Mouse (Mus musculus) embryonic facial prominence, embryonic 10.5 days (tissue): ENCODE results near the gene Zfp473. TPM values are rescaled to one million over a fixed set of nuclear protein-coding genes. Genes with fewer than 3 reads are reported as not detected.
"Not testable (repeated sequence)": the region's sequence is repeated elsewhere in the genome, so short reads cannot be mapped to it uniquely, and the experiment has no call there.

ENCODE experiments used
- DNase-seq: peaks from one replicate; pipeline ENCODE4 v3.0.0-alpha.2; 2017; ENCODE audit warnings: low spot score
- H3K27ac ChIP-seq: fragments of 300-500 bp; sonication (generic); replicated peaks from 2 replicates; pipeline ENCODE4 v1.5.1; 2016; ENCODE audit warnings: mild to moderate bottlenecking
- H3K27me3 ChIP-seq: fragments of 300-500 bp; sonication (generic); replicated peaks from 2 replicates; pipeline ENCODE4 v1.6.1; 2016; ENCODE audit warnings: low read depth, mild to moderate bottlenecking; ENCODE audit not compliant: poor library complexity, severe bottlenecking
- H3K36me3 ChIP-seq: fragments of 300-500 bp; sonication (generic); replicated peaks from 2 replicates; pipeline ENCODE4 v1.6.1; 2016; ENCODE audit warnings: mild to moderate bottlenecking, moderate library complexity
- H3K4me1 ChIP-seq: fragments of 300-500 bp; sonication (generic); 2 replicates; pipeline ENCODE4 v1.6.1; 2016
- H3K4me3 ChIP-seq: fragments of 300-500 bp; sonication (generic); 2 replicates; pipeline ENCODE4 v1.5.1; 2016; ENCODE audit warnings: mild to moderate bottlenecking, moderate library complexity
- H3K9me3 ChIP-seq: fragments of 300-500 bp; sonication (generic); 2 replicates; pipeline ENCODE4 v1.6.1; 2016; ENCODE audit warnings: mild to moderate bottlenecking
- WGBS: fragments of 180-500 bp; shearing (Covaris S2); methylation state at CpG from one replicate; pipeline ENCODE4 v1.1.7; 2016; 5-methylcytosine and 5-hydroxymethylcytosine counted together
- polyA plus RNA-seq: library from polyadenylated mRNA; unstranded; fragments of >200 nt; fragmentation: Nextera tagmentation; extraction: Ambion mirVana; gene quantifications from 2 replicates; pipeline ENCODE4 v1.2.1, GENCODE M21; 2016

Zfp473 gene
- polyA plus RNA-seq, 1 experiment from 2014 or later, result 4.2 TPM

DNA sequence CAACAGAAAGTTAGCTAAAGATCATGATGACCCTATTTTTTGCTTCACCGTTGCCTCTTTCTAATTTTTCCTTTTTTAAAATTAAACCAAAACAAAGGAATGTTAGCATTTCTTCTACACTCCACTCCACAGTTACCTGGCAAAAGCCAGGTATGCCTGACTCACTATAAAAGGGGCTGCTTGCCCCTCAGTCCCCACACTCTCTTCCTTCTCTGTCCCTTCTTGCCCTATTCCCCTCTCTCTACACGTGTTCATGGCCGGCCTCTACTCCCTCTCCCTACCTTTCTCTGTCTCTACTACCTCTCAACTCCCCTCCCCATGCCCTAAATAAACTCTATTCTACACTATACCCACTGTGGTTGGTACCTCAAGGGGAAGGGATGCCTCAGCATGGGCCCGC, 3.7 kb downstream of the Zfp473 start:
- peak overlapping the region; percentile 69 for H3K4me3 ChIP-seq

GRCm38 (mm10) chr7:44745076-44745475, 5.8 kb downstream of the Zfp473 start:
- peak overlapping the region; percentile 63 for H3K4me3 ChIP-seq
- DNase-seq, result peak; percentile 89
- no peaks in the 10 kb centered on the region for H3K36me3 ChIP-seq
- peak overlapping the region; percentile 78 for H3K27ac ChIP-seq
- WGBS, result under 1% methylated on average over 18 of the region's 18 CpGs
- H3K27me3 ChIP-seq, result no peaks in the 10 kb centered on the region
- H3K9me3 ChIP-seq, result no peaks in the 10 kb centered on the region
- H3K4me1 ChIP-seq, result peaks cover 32% of the 10 kb centered on the region

More for the DNA sequence above, 3.7 kb downstream of the Zfp473 start:
- Histone ChIP-seq H3K27me3 (no peaks in the 10 kb centered on the region), H3K4me1 (peaks cover 32% of the 10 kb centered on the region), H3K27ac (no peak overlapping the region), H3K9me3 (no peaks in the 10 kb centered on the region), H3K36me3 (peaks cover 2% of the 10 kb centered on the region)
- 69% methylated on average over 4 of the region's 4 CpGs for WGBS
- no peak for DNase-seq

DNA sequence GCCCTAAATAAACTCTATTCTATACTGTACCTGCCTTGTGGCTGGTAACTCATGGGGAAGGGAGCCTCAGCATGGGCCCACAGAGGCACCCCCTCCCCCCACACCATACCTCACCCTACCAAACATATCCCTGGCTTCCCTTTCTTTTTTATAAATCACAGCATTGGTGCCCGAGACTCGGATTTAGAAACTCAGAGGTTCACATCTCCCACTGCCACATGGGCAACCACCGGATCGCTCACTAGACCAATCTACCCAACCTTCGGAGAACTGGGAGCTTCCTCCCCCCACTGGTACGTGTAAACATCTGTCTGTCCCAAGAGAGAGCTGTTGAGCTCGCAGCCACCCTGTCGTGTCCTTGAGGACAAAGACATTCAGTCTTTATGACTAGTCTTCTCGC, 6.6 kb downstream of the Zfp473 start:
- H3K9me3 ChIP-seq, result no peaks in the 10 kb centered on the region
- no peaks in the 10 kb centered on the region for H3K27me3 ChIP-seq
- H3K27ac ChIP-seq, result peak overlapping the region; percentile 78; the same call in 1 of the 2 replicates
- H3K36me3 ChIP-seq, result no peaks in the 10 kb centered on the region
- peaks cover 29% of the 10 kb centered on the region for H3K4me1 ChIP-seq
- no peak for DNase-seq
- H3K4me3 ChIP-seq, result peak overlapping the region; percentile 63
- 27% methylated on average over 9 of the region's 9 CpGs for WGBS

DNA sequence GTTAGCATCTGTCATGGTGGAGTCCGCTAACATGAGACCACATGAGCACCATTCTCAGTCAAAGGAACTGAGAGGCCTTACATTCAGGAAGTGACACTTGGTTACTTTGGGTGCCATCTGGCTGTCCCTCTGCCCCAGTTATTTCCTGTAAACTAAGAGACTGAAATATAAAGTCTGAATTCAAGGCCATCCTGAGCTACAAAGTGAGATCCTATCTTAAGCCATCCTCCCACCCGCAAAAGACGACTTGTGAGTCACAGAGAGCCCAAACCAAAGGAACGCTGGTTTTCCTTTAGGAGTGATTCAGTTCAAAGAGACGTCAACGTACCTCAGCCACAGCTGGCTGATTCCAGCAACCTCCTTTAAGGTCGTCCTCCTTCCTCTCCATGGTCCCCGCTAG, 9.5 kb downstream of the Zfp473 start:
- Histone ChIP-seq H3K9me3 (no peaks in the 10 kb centered on the region), H3K4me1 (peaks cover 13% of the 10 kb centered on the region), H3K36me3 (peaks cover 3% of the 10 kb centered on the region; the same call in 1 of the 2 replicates), H3K27ac (no peak overlapping the region), H3K27me3 (no peaks in the 10 kb centered on the region), H3K4me3 (no peak overlapping the region)
- WGBS, result 87% methylated on average over 8 of the region's 8 CpGs
- DNase-seq, result no peak

DNA sequence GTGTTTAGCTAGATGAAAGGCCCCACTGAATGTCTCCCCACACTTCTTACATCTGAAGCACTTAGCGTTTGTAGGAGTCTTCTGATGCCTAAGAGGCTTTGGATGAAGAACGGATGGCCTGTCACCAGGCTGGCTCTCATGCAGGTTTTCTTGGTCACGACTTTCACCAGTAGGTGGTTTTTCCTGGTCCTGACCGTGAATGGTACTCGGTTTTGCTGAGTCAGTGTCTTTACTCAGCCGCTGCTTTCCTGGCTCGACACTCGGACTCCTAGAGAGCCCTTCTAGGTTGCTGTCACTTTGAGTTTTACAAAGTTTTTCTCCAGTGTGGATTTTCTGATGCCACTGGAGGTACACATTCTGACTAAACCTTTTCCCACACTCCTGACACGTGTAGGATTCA, 17.1 kb downstream of the Zfp473 start:
- Histone ChIP-seq H3K27ac (no peak overlapping the region), H3K4me1 (no peaks in the 10 kb centered on the region), H3K27me3 (no peaks in the 10 kb centered on the region), H3K9me3 (no peaks in the 10 kb centered on the region; the same call in 1 of the 2 replicates), H3K4me3 (no peak overlapping the region), H3K36me3 (peaks cover 32% of the 10 kb centered on the region)
- 91% methylated on average over 9 of the region's 9 CpGs for WGBS
- DNase-seq, result no peak

DNA sequence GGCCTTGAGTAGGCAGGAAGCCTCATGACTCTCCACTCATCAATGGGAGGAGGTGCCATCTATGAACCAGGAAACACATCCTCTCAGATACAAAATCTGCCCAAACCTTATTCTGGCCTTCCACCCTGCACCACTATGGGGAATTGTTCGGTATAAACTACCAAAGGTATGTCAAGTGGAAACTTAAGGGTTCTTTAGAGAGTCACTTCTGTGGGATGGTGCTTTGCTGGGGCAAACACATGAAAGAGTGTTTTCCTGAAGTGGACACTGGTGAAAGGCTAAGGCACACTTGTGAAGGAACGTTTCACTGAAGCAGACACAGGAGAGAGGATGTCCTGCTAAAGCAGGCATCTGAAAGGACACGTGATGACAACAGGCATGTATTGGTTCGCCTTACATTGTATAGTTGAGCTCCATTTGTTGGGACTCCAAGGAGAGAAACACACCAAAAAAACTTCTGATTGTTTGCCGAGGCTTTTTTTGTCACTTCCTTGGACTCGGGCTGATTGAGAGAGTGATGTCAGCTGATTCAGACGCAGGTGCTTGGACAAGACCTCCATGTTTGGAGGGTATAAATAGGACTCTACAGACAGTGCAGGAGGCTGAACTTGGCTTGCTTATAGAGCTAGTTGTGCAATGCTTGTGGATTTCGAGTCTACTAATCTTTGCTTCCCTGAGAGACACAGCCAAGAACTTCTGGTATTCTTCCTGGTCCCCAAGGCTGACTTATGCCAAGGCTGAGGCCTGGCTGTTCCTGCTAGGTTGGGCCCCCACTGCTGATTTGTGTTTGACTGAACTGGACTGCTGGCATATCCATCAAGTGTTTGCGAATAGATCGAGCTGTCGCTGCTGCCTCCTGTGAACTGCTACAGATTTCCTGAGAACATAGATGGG, 22.5 kb downstream of the Zfp473 start:
- no peak overlapping the region for H3K27ac ChIP-seq
- H3K4me3 ChIP-seq, result no peak overlapping the region
- H3K4me1 ChIP-seq, result no peaks in the 10 kb centered on the region
- H3K36me3 ChIP-seq, result peaks cover 10% of the 10 kb centered on the region
- no peak for DNase-seq
- 84% methylated on average over 11 of the region's 11 CpGs for WGBS
- no peaks in the 10 kb centered on the region for H3K9me3 ChIP-seq
- no peaks in the 10 kb centered on the region for H3K27me3 ChIP-seq

- no peak for DNase-seq
- H3K9me3 ChIP-seq, result no peaks in the 10 kb centered on the region
- H3K27me3 ChIP-seq, result no peaks in the 10 kb centered on the region
- no peaks in the 10 kb centered on the region for H3K4me1 ChIP-seq
- H3K27ac ChIP-seq, result no peak overlapping the region
- peaks cover 3% of the 10 kb centered on the region; the same call in 1 of the 2 replicates for H3K36me3 ChIP-seq
- WGBS, result 73% methylated on average over 5 of the region's 5 CpGs
- no peak overlapping the region for H3K4me3 ChIP-seq
Observed at GRCm38 (mm10) chr7:44727151-44727550, 23.7 kb downstream of the Zfp473 start.

GRCm38 (mm10) chr7:44726343-44726742, 24.5 kb downstream of the Zfp473 start:
- Histone ChIP-seq H3K36me3 (no peaks in the 10 kb centered on the region), H3K4me3 (no peak overlapping the region), H3K4me1 (no peaks in the 10 kb centered on the region), H3K27me3 (no peaks in the 10 kb centered on the region), H3K27ac (no peak overlapping the region), H3K9me3 (no peaks in the 10 kb centered on the region)
- no peak for DNase-seq
- 82% methylated on average over 6 of the region's 6 CpGs for WGBS

GRCm38 (mm10) chr7:44724316-44724715, 26.5 kb downstream of the Zfp473 start:
- H3K27me3 ChIP-seq, result no peaks in the 10 kb centered on the region
- no peaks in the 10 kb centered on the region for H3K9me3 ChIP-seq
- no peak for DNase-seq
- 18% methylated on average over 7 of the region's 7 CpGs for WGBS
- H3K4me1 ChIP-seq, result no peaks in the 10 kb centered on the region
- H3K36me3 ChIP-seq, result no peaks in the 10 kb centered on the region
- no peak overlapping the region for H3K4me3 ChIP-seq
- no peak overlapping the region for H3K27ac ChIP-seq

DNA sequence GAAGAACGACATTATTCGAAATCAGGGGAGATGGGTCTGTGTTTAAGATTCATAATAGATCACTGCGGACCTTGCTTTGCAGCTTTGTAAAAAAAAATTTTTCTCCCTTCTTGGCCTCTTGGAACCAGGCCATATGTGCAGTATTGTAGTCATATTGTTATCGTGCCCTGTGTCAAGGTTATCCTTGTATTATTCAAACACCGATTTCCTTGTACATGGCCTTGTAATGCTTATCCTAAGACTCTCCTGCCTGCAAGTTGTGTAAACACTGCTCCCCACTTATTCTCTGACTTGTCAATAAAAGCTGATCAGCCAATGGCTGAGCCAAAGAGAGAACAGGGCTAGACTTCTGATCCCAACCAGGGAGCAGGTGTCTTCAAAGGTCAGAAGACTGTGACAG, 28.8 kb downstream of the Zfp473 start:
- H3K36me3 ChIP-seq, result no peaks in the 10 kb centered on the region
- 87% methylated on average over 5 of the region's 5 CpGs for WGBS
- DNase-seq, result no peak
- no peak overlapping the region for H3K4me3 ChIP-seq
- H3K27me3 ChIP-seq, result no peaks in the 10 kb centered on the region
- H3K27ac ChIP-seq, result no peak overlapping the region
- no peaks in the 10 kb centered on the region for H3K9me3 ChIP-seq
- H3K4me1 ChIP-seq, result no peaks in the 10 kb centered on the region

DNA sequence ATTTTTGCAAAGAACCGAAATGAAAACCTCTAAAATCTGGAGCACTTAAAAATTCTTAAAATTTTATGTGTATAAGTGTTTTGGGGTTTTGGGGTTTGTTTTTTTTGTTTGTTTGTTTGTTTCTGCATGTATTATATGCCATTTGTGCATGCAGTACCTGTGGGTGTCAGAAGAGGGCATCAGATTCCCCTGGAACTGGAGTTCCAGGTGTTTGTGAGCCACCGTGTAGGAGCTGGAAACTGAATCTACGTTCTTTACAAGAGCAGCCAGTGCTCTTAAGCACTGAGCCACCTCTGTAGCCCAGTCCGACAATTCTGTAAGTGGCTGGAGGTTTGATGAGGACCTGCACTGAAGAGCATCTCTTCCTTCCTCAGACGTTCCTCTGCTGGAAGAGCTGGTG, 41.0 kb downstream of the Zfp473 start:
- H3K4me3 ChIP-seq, result no peak overlapping the region
- H3K9me3 ChIP-seq, result no peaks in the 10 kb centered on the region
- no peak for DNase-seq
- 83% methylated on average over 5 of the region's 5 CpGs for WGBS
- H3K27ac ChIP-seq, result no peak overlapping the region
- H3K4me1 ChIP-seq, result 0 out of 2 replicates have a peak, but pooled peaks cover 3% of the 10 kb centered on the region
- no peaks in the 10 kb centered on the region for H3K36me3 ChIP-seq
- no peaks in the 10 kb centered on the region for H3K27me3 ChIP-seq

- WGBS, result 72% methylated on average over 14 of the region's 14 CpGs
- Histone ChIP-seq H3K27me3 (no peaks in the 10 kb centered on the region), H3K27ac (no peak within 1 kb of the TSS), H3K36me3 (no peaks in the 10 kb centered on the region), H3K4me1 (0 out of 2 replicates have a peak, but pooled peaks cover 3% of the 10 kb centered on the region), H3K9me3 (no peaks in the 10 kb centered on the region), H3K4me3 (no peak within 1 kb of the TSS)
- DNase-seq, result no peak
Observed at GRCm38 (mm10) chr7:44708574-44708973, 42.3 kb downstream of the Zfp473 start, which contains the start of gene Izumo2. TSS of gene Izumo2 (plus strand) at chr7:44708742.

GRCm38 (mm10) chr7:44708093-44708492, 42.8 kb downstream of the Zfp473 start:
- H3K27ac ChIP-seq, H3K4me3 ChIP-seq, H3K9me3 ChIP-seq, DNase-seq, H3K4me1 ChIP-seq, H3K36me3 ChIP-seq, H3K27me3 ChIP-seq: not testable (repeated sequence)
- 89% methylated on average over 6 of the region's 6 CpGs for WGBS
